Mouse (Mus musculus) limb, embryonic 10.5 days (tissue): ENCODE results near the gene Dmrtc2. TPM values are rescaled to one million over a fixed set of nuclear protein-coding genes. Genes with fewer than 3 reads are reported as not detected.
"Not testable (repeated sequence)": the region's sequence is repeated elsewhere in the genome, so short reads cannot be mapped to it uniquely, and the experiment has no call there.

Source experiments
- DNase-seq: peaks from one replicate; pipeline ENCODE4 v3.0.0-alpha.2; 2017; ENCODE audit warnings: low spot score
- H3K27ac ChIP-seq: fragments of 300-500 bp; sonication (generic); 2 replicates; pipeline ENCODE4 v1.5.1; 2016; ENCODE audit warnings: mild to moderate bottlenecking
- H3K27me3 ChIP-seq: fragments of 300-500 bp; sonication (generic); 2 replicates; pipeline ENCODE4 v1.6.1; 2016; ENCODE audit warnings: low read depth, mild to moderate bottlenecking; ENCODE audit not compliant: poor library complexity, severe bottlenecking
- H3K36me3 ChIP-seq: fragments of 300-500 bp; sonication (generic); 2 replicates; pipeline ENCODE4 v1.6.1; 2016; ENCODE audit warnings: mild to moderate bottlenecking, moderate library complexity
- H3K4me1 ChIP-seq: fragments of 300-500 bp; sonication (generic); 2 replicates; pipeline ENCODE4 v1.6.1; 2016
- H3K4me3 ChIP-seq: fragments of 300-500 bp; sonication (generic); 2 replicates; pipeline ENCODE4 v1.5.1; 2016; ENCODE audit warnings: mild to moderate bottlenecking, moderate library complexity
- H3K9me3 ChIP-seq: fragments of 300-500 bp; sonication (generic); replicated peaks from 2 replicates; pipeline ENCODE4 v1.6.1; 2016; ENCODE audit warnings: mild to moderate bottlenecking
- WGBS: fragments of 180-500 bp; shearing (Covaris S2); methylation state at CpG from one replicate; pipeline ENCODE4 v1.1.7; 2016; 5-methylcytosine and 5-hydroxymethylcytosine counted together
- polyA plus RNA-seq: library from polyadenylated mRNA; unstranded; fragments of >200 nt; fragmentation: Nextera tagmentation; extraction: Ambion mirVana; gene quantifications from 2 replicates; pipeline ENCODE4 v1.2.1, GENCODE M21; 2016

The Dmrtc2 gene
- polyA plus RNA-seq, 1 experiment from 2014 or later, result not detected

GRCm38 (mm10) chr7:24895749-24896148 lies 25.9 kb downstream of the Dmrtc2 start:
- H3K27ac ChIP-seq, DNase-seq, H3K4me1 ChIP-seq, H3K36me3 ChIP-seq, H3K4me3 ChIP-seq, H3K27me3 ChIP-seq, H3K9me3 ChIP-seq: not testable (repeated sequence)
- 93% methylated on average over 2 of the region's 2 CpGs for WGBS

- Histone ChIP-seq H3K4me3 (no peak overlapping the region), H3K27me3 (no peaks in the 10 kb centered on the region), H3K27ac (no peak overlapping the region), H3K9me3 (no peaks in the 10 kb centered on the region), H3K36me3 (peaks cover 2% of the 10 kb centered on the region), H3K4me1 (peaks cover 7% of the 10 kb centered on the region; the same call in 1 of the 2 replicates)
- WGBS, result 84% methylated on average over 8 of the region's 8 CpGs
- DNase-seq, result no peak
These were observed 26.4 kb downstream of the Dmrtc2 start for GRCm38 (mm10) chr7:24896269-24896668.

- no peaks in the 10 kb centered on the region for H3K27me3 ChIP-seq
- no peaks in the 10 kb centered on the region for H3K9me3 ChIP-seq
- no peak for DNase-seq
- peaks cover 13% of the 10 kb centered on the region for H3K4me1 ChIP-seq
- no peaks in the 10 kb centered on the region for H3K36me3 ChIP-seq
- peak within 1 kb of the TSS; percentile 46 for H3K27ac ChIP-seq
- no peak within 1 kb of the TSS for H3K4me3 ChIP-seq
- WGBS, result 67% methylated on average over 12 of the region's 12 CpGs
These were observed 27.4 kb downstream of the Dmrtc2 start, which contains the start of gene Cd79a for GRCm38 (mm10) chr7:24897224-24897623. TSS of gene Cd79a (plus strand) at chr7:24897381.

- DNase-seq, result no peak
- Histone ChIP-seq H3K36me3 (no peaks in the 10 kb centered on the region), H3K4me1 (peaks cover 20% of the 10 kb centered on the region), H3K27me3 (no peaks in the 10 kb centered on the region), H3K27ac (no peak overlapping the region), H3K9me3 (no peaks in the 10 kb centered on the region), H3K4me3 (no peak overlapping the region)
- WGBS, result 91% methylated on average over 5 of the region's 5 CpGs
These were observed 28.1 kb downstream of the Dmrtc2 start for GRCm38 (mm10) chr7:24897959-24898358.

GRCm38 (mm10) chr7:24901114-24901513 lies 31.3 kb downstream of the Dmrtc2 start:
- Histone ChIP-seq H3K9me3 (no peaks in the 10 kb centered on the region), H3K4me1 (peaks cover 43% of the 10 kb centered on the region), H3K36me3 (no peaks in the 10 kb centered on the region), H3K27ac (no peak overlapping the region), H3K4me3 (no peak overlapping the region), H3K27me3 (no peaks in the 10 kb centered on the region)
- DNase-seq, result no peak
- 80% methylated on average over 6 of the region's 6 CpGs for WGBS

- Histone ChIP-seq H3K36me3 (no peaks in the 10 kb centered on the region), H3K9me3 (no peaks in the 10 kb centered on the region), H3K27ac (peak overlapping the region; percentile 89), H3K27me3 (no peaks in the 10 kb centered on the region), H3K4me1 (peaks cover 51% of the 10 kb centered on the region), H3K4me3 (peak overlapping the region; percentile 80)
- 71% methylated on average over 1 of the region's 1 CpGs for WGBS
- DNase-seq, result no peak
These were observed 32.0 kb downstream of the Dmrtc2 start for GRCm38 (mm10) chr7:24901842-24902241.

- DNase-seq, result no peak
- WGBS, result 49% methylated on average over 2 of the region's 2 CpGs
- no peaks in the 10 kb centered on the region for H3K36me3 ChIP-seq
- H3K27me3 ChIP-seq, result no peaks in the 10 kb centered on the region
- H3K27ac ChIP-seq, result peak overlapping the region; percentile 89
- H3K4me1 ChIP-seq, result peaks cover 52% of the 10 kb centered on the region
- peak overlapping the region; percentile 80 for H3K4me3 ChIP-seq
- H3K9me3 ChIP-seq, result no peaks in the 10 kb centered on the region
These were observed 32.4 kb downstream of the Dmrtc2 start for GRCm38 (mm10) chr7:24902264-24902629.

GRCm38 (mm10) chr7:24902630-24903443 lies 33.0 kb downstream of the Dmrtc2 start, which contains the start of gene Arhgef1:
TSS of gene Arhgef1 (plus strand) at chr7:24902912.
- H3K4me1 ChIP-seq, result peaks cover 54% of the 10 kb centered on the region
- WGBS, result 7% methylated on average over 62 of the region's 68 CpGs

GRCm38 (mm10) chr7:24903444-24903825 lies 33.6 kb downstream of the Dmrtc2 start:
- WGBS, result 48% methylated on average over 10 of the region's 10 CpGs
- no peak for DNase-seq
- Histone ChIP-seq H3K4me3 (peak overlapping the region; percentile 80), H3K9me3 (no peaks in the 10 kb centered on the region), H3K4me1 (peaks cover 56% of the 10 kb centered on the region), H3K27ac (0 out of 2 replicates have a peak overlapping the region, but pooled peaks have one; percentile 89), H3K27me3 (no peaks in the 10 kb centered on the region), H3K36me3 (peaks cover 4% of the 10 kb centered on the region)

More at GRCm38 (mm10) chr7:24902630-24903443, 33.0 kb downstream of the Dmrtc2 start, which contains the start of gene Arhgef1:
- Histone ChIP-seq H3K36me3 (no peaks in the 10 kb centered on the region), H3K4me3 (peak within 1 kb of the TSS; percentile 80), H3K27me3 (no peaks in the 10 kb centered on the region), H3K27ac (peak within 1 kb of the TSS; percentile 89), H3K9me3 (no peaks in the 10 kb centered on the region)
- DNase-seq, result peak; percentile 67

GRCm38 (mm10) chr7:24904070-24904483 lies 34.2 kb downstream of the Dmrtc2 start:
- Histone ChIP-seq H3K4me3 (peak overlapping the region; percentile 80), H3K27me3 (no peaks in the 10 kb centered on the region), H3K4me1 (peaks cover 56% of the 10 kb centered on the region), H3K9me3 (no peaks in the 10 kb centered on the region), H3K27ac (peak overlapping the region; percentile 80), H3K36me3 (peaks cover 10% of the 10 kb centered on the region)
- WGBS, result under 1% methylated on average over 30 of the region's 30 CpGs
- DNase-seq, result peak; percentile 95

- Histone ChIP-seq H3K27ac (peak overlapping the region; percentile 80; the same call in 1 of the 2 replicates), H3K4me1 (peaks cover 56% of the 10 kb centered on the region), H3K4me3 (peak overlapping the region; percentile 80), H3K9me3 (no peaks in the 10 kb centered on the region), H3K36me3 (peaks cover 17% of the 10 kb centered on the region), H3K27me3 (no peaks in the 10 kb centered on the region)
- 18% methylated on average over 3 of the region's 3 CpGs for WGBS
- DNase-seq, result peak; percentile 79
These were observed 35.1 kb downstream of the Dmrtc2 start for GRCm38 (mm10) chr7:24904936-24905335.

- no peak for DNase-seq
- 33% methylated on average over 6 of the region's 6 CpGs for WGBS
- H3K4me1 ChIP-seq, result peaks cover 56% of the 10 kb centered on the region
- no peaks in the 10 kb centered on the region for H3K9me3 ChIP-seq
- peaks cover 26% of the 10 kb centered on the region for H3K36me3 ChIP-seq
- peak overlapping the region; percentile 35 for H3K4me3 ChIP-seq
- peak overlapping the region; percentile 80 for H3K27ac ChIP-seq
- no peaks in the 10 kb centered on the region for H3K27me3 ChIP-seq
These were observed 36.7 kb downstream of the Dmrtc2 start for GRCm38 (mm10) chr7:24906551-24906950.

GRCm38 (mm10) chr7:24907211-24907748 lies 37.4 kb downstream of the Dmrtc2 start:
- no peak for DNase-seq
- H3K4me3 ChIP-seq, result peak overlapping the region; percentile 35
- H3K4me1 ChIP-seq, result peaks cover 49% of the 10 kb centered on the region
- no peaks in the 10 kb centered on the region for H3K27me3 ChIP-seq
- no peaks in the 10 kb centered on the region for H3K9me3 ChIP-seq
- WGBS, result 12% methylated on average over 13 of the region's 13 CpGs
- H3K27ac ChIP-seq, result peak overlapping the region; percentile 80
- H3K36me3 ChIP-seq, result peaks cover 33% of the 10 kb centered on the region
